Mouse (Mus musculus): ENCODE data around the gene Dnah2. TPM values are rescaled to one million over a fixed set of nuclear protein-coding genes. Genes with fewer than 3 reads are reported as not detected.

The Dnah2 gene
- 0.29 and 1.4 TPM in 2 replicates for polyA plus RNA-seq (2012; rRNA removed; ENCODE audit: low replicate concordance)

DNA sequence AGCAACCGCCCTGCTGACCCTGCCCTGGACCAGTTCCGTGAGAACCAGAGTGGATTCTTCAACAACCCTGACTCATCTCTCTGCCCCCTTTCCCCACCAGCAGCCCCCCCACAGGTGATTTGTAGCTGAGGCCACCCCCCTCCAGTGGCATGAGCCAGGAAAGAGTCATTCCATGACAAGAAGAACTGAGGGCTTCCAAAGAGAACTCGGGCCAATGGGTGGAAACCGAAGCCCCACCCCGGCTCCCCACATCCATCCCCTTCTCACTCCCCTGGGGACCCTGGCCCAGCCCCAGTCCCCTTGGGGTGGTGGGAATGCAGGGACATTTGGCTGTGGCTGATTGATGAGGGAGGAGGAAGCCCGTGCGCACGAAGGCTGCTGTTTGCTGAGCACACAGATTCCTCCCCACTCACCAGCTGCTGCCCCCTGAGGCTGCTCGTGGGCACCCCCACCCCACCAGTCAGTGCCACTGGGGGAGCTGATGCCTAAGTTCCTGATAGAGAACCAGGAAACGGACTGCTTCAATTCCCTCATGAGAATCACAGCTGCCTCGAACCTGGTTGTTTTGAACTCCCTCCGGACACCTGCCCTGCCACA is at the start of gene Dnah2:
TSS of gene Dnah2 (minus strand) at position 51 of the 597 bp plus-strand sequence.

DNA sequence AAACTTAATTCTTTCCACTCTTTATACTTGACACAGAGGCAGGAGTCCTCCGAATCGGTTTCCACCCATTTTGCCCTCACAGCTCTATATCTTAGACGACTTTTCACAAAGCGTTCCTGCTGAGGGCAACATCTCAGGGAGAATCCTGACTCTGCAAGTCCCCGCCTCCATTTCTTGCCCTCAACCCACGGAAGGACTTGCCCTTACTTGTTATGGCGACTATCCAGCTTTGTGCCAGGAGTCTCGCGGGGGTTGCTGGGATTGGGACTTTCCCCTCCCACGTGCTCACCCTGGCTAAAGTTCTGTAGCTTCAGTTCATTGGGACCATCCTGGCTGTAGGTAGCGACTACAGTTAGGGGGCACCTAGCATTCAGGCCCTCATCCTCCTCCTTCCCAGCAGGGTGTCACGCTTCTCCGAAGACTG is 31.2 kb upstream of the Dnah2 start, which contains the start of the genes Wrap53 and Trp53:
TSS of gene Wrap53 (minus strand) at position 165 of the 424 bp plus-strand sequence.
TSS of gene Trp53 (plus strand) at position 269 of the 424 bp plus-strand sequence.

DNA sequence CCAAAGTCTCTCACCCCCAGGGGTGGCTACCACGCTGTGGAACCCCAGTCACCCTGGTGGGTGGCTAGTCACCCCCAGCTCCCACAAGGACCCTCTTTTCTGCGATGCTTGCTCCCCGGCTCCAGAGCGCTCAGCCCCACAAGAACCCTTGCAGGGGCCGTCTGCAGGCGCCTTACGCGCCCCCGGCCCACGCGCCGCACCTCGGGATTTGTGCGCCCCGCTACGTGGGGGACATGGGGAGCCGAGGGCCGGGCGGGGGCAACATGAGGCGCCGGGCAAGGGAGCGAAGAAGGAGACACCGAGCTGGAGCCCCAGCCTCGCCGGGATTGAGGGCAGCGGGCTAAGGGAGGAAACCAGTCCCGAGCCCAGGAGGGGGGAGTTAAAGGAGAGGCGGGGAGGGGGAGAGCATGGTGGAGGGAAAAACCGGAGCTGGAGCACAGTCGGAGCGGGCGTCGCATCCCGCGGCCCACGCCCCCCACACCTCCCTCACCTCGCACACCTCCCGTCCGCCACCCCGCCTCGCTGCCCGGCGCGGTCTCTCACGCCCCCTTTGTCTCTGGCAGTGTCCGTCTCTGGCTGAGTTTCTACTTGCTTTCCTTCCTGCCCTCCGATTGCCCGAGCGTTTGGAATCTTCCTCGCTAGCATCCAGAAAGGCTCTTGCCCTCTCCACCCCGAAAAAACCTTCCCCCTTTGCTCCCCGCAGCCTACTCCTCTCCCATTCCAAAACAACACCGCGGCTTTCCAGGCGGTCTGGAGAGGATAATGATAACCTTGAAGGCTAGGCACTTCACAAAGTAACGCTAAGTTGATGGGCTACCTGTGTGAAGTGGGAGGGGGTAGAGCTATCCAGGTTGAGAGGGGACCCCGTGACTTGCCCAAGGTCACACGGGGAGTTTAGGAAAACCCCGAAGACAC is 11.2 kb upstream of the Dnah2 start, which contains the start of gene Efnb3:
TSS of gene Efnb3 (minus strand) at position 355 of the 915 bp plus-strand sequence.

GRCm38 (mm10) chr11:69413221-69414181 is 135.4 kb downstream of the Dnah2 start, which contains the start of gene Kdm6b:
Kdm6b (minus strand) TSS chr11:69413675.

GRCm38 (mm10) chr11:69398059-69398458 is 150.9 kb downstream of the Dnah2 start, which contains the start of gene Tmem88:
Tmem88 (minus strand) TSS chr11:69398234.

DNA sequence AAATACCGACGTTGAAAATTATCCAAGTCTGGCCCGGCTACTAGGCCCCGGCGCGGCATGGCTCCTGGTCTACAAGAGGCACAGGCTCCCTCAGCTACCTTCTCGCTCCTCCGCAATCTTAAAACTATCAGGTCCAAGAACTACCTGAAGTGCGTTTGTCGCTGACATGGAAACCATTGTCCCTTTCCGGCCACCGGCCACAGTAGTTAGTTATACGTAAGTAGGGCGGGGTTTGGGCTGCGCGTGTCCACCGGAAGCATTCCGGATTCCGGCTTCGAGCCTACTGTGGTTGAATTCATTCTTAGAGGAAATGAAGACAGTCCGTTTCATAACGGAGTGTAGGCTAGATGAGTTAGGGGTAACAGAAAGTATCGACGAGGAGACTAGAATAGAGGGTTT is 153.7 kb downstream of the Dnah2 start, which contains the start of the genes Naa38 and Cyb5d1:
TSS of gene Naa38 (plus strand) at position 253 of the 399 bp plus-strand sequence.
TSS of gene Cyb5d1 (minus strand) at position 397 of the 399 bp plus-strand sequence.

Other genes starting within 250 kb of the Dnah2 start
- 5.7 and 11.8 TPM in 2 replicates for gene Cntrob, start 225.3 kb downstream of the Dnah2 start, polyA plus RNA-seq (2012; rRNA removed; ENCODE audit: low replicate concordance)
- gene Trappc1, start 225.1 kb downstream of the Dnah2 start, polyA plus RNA-seq (2012; rRNA removed; ENCODE audit: low replicate concordance): 72.6 and 77.1 TPM in 2 replicates
- gene Kcnab3, start 222.9 kb downstream of the Dnah2 start, polyA plus RNA-seq (2012; rRNA removed; ENCODE audit: low replicate concordance): 0.92 and 2.9 TPM in 2 replicates
- gene Rnf227, start 208.6 kb downstream of the Dnah2 start, polyA plus RNA-seq (2012; rRNA removed; ENCODE audit: low replicate concordance): 0.73 and 2.0 TPM in 2 replicates
- 45.5 and 209 TPM in 2 replicates for gene Chd3, start 179.7 kb downstream of the Dnah2 start, polyA plus RNA-seq (2012; rRNA removed; ENCODE audit: low replicate concordance)
- 180 and 191 TPM in 2 replicates for gene Naa38, start 153.6 kb downstream of the Dnah2 start, polyA plus RNA-seq (2012; rRNA removed; ENCODE audit: low replicate concordance)
- 30.0 and 32.3 TPM in 2 replicates for gene Cyb5d1, start 153.5 kb downstream of the Dnah2 start, polyA plus RNA-seq (2012; rRNA removed; ENCODE audit: low replicate concordance)
- 50.9 and 97.6 TPM in 2 replicates for gene Tmem88, start 150.9 kb downstream of the Dnah2 start, polyA plus RNA-seq (2012; rRNA removed; ENCODE audit: low replicate concordance)
- 8.0 and 17.4 TPM in 2 replicates for gene Kdm6b, start 135.4 kb downstream of the Dnah2 start, polyA plus RNA-seq (2012; rRNA removed; ENCODE audit: low replicate concordance)
- 0.49 and 29.6 TPM in 2 replicates for gene Efnb3, start 11.1 kb upstream of the Dnah2 start, polyA plus RNA-seq (2012; rRNA removed; ENCODE audit: low replicate concordance)
- gene Wrap53, start 31.1 kb upstream of the Dnah2 start, polyA plus RNA-seq (2012; rRNA removed; ENCODE audit: low replicate concordance): 15.8 and 19.8 TPM in 2 replicates
- 68.6 and 188 TPM in 2 replicates for gene Trp53, start 31.2 kb upstream of the Dnah2 start, polyA plus RNA-seq (2012; rRNA removed; ENCODE audit: low replicate concordance)
- gene Atp1b2, start 56.8 kb upstream of the Dnah2 start, polyA plus RNA-seq (2012; rRNA removed; ENCODE audit: low replicate concordance): 28.5 and 39.7 TPM in 2 replicates
- not detected in 2 replicates for gene Shbg, start 68.8 kb upstream of the Dnah2 start, polyA plus RNA-seq (2012; rRNA removed; ENCODE audit: low replicate concordance)
- 10.9 and 12.6 TPM in 2 replicates for gene Sat2, start 72.9 kb upstream of the Dnah2 start, polyA plus RNA-seq (2012; rRNA removed; ENCODE audit: low replicate concordance)
- gene Fxr2, start 83.9 kb upstream of the Dnah2 start, polyA plus RNA-seq (2012; rRNA removed; ENCODE audit: low replicate concordance): 58.6 and 88.5 TPM in 2 replicates
- gene Sox15, start 106.2 kb upstream of the Dnah2 start, polyA plus RNA-seq (2012; rRNA removed; ENCODE audit: low replicate concordance): 0.15 and 0.24 TPM in 2 replicates
- gene Mpdu1, start 113.5 kb upstream of the Dnah2 start, polyA plus RNA-seq (2012; rRNA removed; ENCODE audit: low replicate concordance): 144 and 237 TPM in 2 replicates
- gene Cd68, start 117.0 kb upstream of the Dnah2 start, polyA plus RNA-seq (2012; rRNA removed; ENCODE audit: low replicate concordance): 56.3 and 61.7 TPM in 2 replicates
- 319 and 587 TPM in 2 replicates for gene Eif4a1, start 123.3 kb upstream of the Dnah2 start, polyA plus RNA-seq (2012; rRNA removed; ENCODE audit: low replicate concordance)
- 85.1 and 101 TPM in 2 replicates for gene Senp3, start 133.0 kb upstream of the Dnah2 start, polyA plus RNA-seq (2012; rRNA removed; ENCODE audit: low replicate concordance)
- gene Tnfsf13, start 136.7 kb upstream of the Dnah2 start, polyA plus RNA-seq (2012; rRNA removed; ENCODE audit: low replicate concordance): 6.3 and 13.6 TPM in 2 replicates
- gene Tnfsf12, start 146.7 kb upstream of the Dnah2 start, polyA plus RNA-seq (2012; rRNA removed; ENCODE audit: low replicate concordance): 46.0 and 77.8 TPM in 2 replicates
- 9.8 and 12.9 TPM in 2 replicates for gene Tnfsfm13, start 147.0 kb upstream of the Dnah2 start, polyA plus RNA-seq (2012; rRNA removed; ENCODE audit: low replicate concordance)
- 15.1 and 47.7 TPM in 2 replicates for gene Polr2a, start 209.5 kb upstream of the Dnah2 start, polyA plus RNA-seq (2012; rRNA removed; ENCODE audit: low replicate concordance)
- gene Slc35g3, start 212.9 kb upstream of the Dnah2 start, polyA plus RNA-seq (2012; rRNA removed; ENCODE audit: low replicate concordance): 0.10 and 0.21 TPM in 2 replicates
- 44.2 and 58.0 TPM in 2 replicates for gene Zbtb4, start 216.8 kb upstream of the Dnah2 start, polyA plus RNA-seq (2012; rRNA removed; ENCODE audit: low replicate concordance)
- gene Chrnb1, start 246.8 kb upstream of the Dnah2 start, polyA plus RNA-seq (2012; rRNA removed; ENCODE audit: low replicate concordance): 15.3 and 30.1 TPM in 2 replicates

Measured in subcutaneous adipose tissue, adult 2 months (tissue).